Mouse (Mus musculus): ENCODE measurements at regions not wholly inside any gene's neighbourhood (a gene's known extent, or its start where the extent isn't known, plus 50 kb on each side); places are given as distances from the start of the nearest gene placed in this dataset.

- no peak for DNase-seq
These were observed 56.9 kb upstream of the E2f3 start for GRCm38 (mm10) chr13:30042689-30043320.

- no peak for DNase-seq
These were observed 55.8 kb upstream of the E2f3 start for GRCm38 (mm10) chr13:30041501-30042295.

GRCm38 (mm10) chr13:30040288-30040687 lies 54.4 kb upstream of the E2f3 start:
- no peak for DNase-seq

GRCm38 (mm10) chr13:30039791-30040190 lies 53.9 kb upstream of the E2f3 start:
- no peak for DNase-seq

- no peak for DNase-seq
These were observed 50.7 kb upstream of the E2f3 start for GRCm38 (mm10) chr13:30036561-30036960.

- DNase-seq, result no peak
These were observed 50.2 kb upstream of the E2f3 start for GRCm38 (mm10) chr13:30036071-30036470.

Measured in lung, postnatal 14 days (tissue).